ENCODE assay signal across 8 mouse cellular contexts in genomic region chr17:62881791-62882725, GRCm38 (mm10). TPM values are rescaled to one million over a fixed set of nuclear protein-coding genes. Genes with fewer than 3 reads are reported as not detected.
DNase-seq lines count a peak whose midpoint lies in the region; ATAC-seq and TF ChIP-seq lines count a peak whose summit lies in the region.

No protein-coding gene starts in this region.

- peak; percentile 46 for DNase-seq in adrenal gland, adult 8-10 months
- DNase-seq in embryo, embryonic 10.5 days (ENCODE audit: low spot score): peak; percentile 80
- peak; percentile 30 to 61 for DNase-seq in gastrocnemius, postnatal 4 days (ENCODE audit: low spot score in 2 of 2)
- DNase-seq in left cerebral cortex, postnatal 4 days: peak; percentile 63
- no peak for DNase-seq in midbrain, embryonic 10.5 days (ENCODE audit: low spot score)

- no peak for TF ChIP-seq POLR2A in small intestine, adult 2 months (IDR thresholded peaks at IDR 0.05; ENCODE audit: low read depth, low read length)

- H3K4me3 ChIP-seq in intestine, embryonic 15.5 days (replicated peaks): peak overlapping the region; percentile 85
- peak overlapping the region; percentile 86 for H3K4me3 ChIP-seq in midbrain, embryonic 10.5 days
- H3K4me3 ChIP-seq in small intestine, adult 2 months (ENCODE audit: low read depth, low read length): peak overlapping the region; percentile 63

- no peak for TF ChIP-seq CTCF in small intestine, adult 2 months (IDR thresholded peaks at IDR 0.05; ENCODE audit: extremely low read depth, insufficient read length, insufficient replicate concordance, low read depth, low read length)

- intact Hi-C loops in left cerebral cortex, postnatal 4 days (cut with DNase I): loop anchor here (5.0 to 10.0 kb wide), 2 partner anchors 227 to 325 kb away; no protein-coding TSS in a partner anchor

- ATAC-seq in intestine, embryonic 15.5 days: peak; percentile 39
- no peak for ATAC-seq in activated CD4-positive, CD25-positive, alpha-beta regulatory T cell, adult 4 months

- H3K27ac ChIP-seq in intestine, embryonic 15.5 days: peak overlapping the region; percentile 89
- peak overlapping the region; percentile 99 for H3K27ac ChIP-seq in midbrain, embryonic 10.5 days (replicated peaks)
- no peak overlapping the region for H3K27ac ChIP-seq in small intestine, adult 2 months (ENCODE audit: insufficient read depth, low read depth, low read length)

- no peaks in the 10 kb centered on the region for H3K27me3 ChIP-seq in intestine, embryonic 15.5 days (replicated peaks)
- peaks cover 32% of the 10 kb centered on the region for H3K27me3 ChIP-seq in midbrain, embryonic 10.5 days (ENCODE audit: low read depth, poor library complexity, severe bottlenecking)
- H3K27me3 ChIP-seq in small intestine, adult 2 months (ENCODE audit: control insufficient read depth, insufficient read depth, low read length): peaks cover 39% of the 10 kb centered on the region

- no peaks in the 10 kb centered on the region for H3K9me3 ChIP-seq in intestine, embryonic 15.5 days
- no peaks in the 10 kb centered on the region for H3K9me3 ChIP-seq in midbrain, embryonic 10.5 days (replicated peaks)

- H3K36me3 ChIP-seq in intestine, embryonic 15.5 days: no peaks in the 10 kb centered on the region
- H3K36me3 ChIP-seq in midbrain, embryonic 10.5 days: no peaks in the 10 kb centered on the region
- no peaks in the 10 kb centered on the region for H3K36me3 ChIP-seq in small intestine, adult 2 months (ENCODE audit: control insufficient read depth, insufficient read depth, low read length)

- peak overlapping the region; percentile 97 for H3K4me2 ChIP-seq in intestine, embryonic 15.5 days (replicated peaks)

- peak overlapping the region; percentile 77 for H3K9ac ChIP-seq in intestine, embryonic 15.5 days

- WGBS in intestine, embryonic 15.5 days: under 1% methylated on average over 58 of the region's 58 CpGs
- under 1% methylated on average over 57 of the region's 58 CpGs for WGBS in midbrain, embryonic 10.5 days
- 2% methylated on average over 58 of the region's 58 CpGs for WGBS in small intestine, adult 2 months

- 0 out of 2 replicates have a peak, but pooled peaks cover 3% of the 10 kb centered on the region for H3K4me1 ChIP-seq in intestine, embryonic 15.5 days (replicated peaks)
- peaks cover 47% of the 10 kb centered on the region for H3K4me1 ChIP-seq in midbrain, embryonic 10.5 days
- H3K4me1 ChIP-seq in small intestine, adult 2 months (ENCODE audit: control insufficient read depth, insufficient read depth, insufficient read length, low read length): peaks cover 4% of the 10 kb centered on the region; the same call in 1 of the 2 replicates

RNA-seq across cellular contexts. Expression of gene Efna5, which starts 0.9 kb away (rescaled TPM):
- total RNA-seq in adrenal gland, adult 8-10 months (2022): 10 to 100 TPM; 13.8 to 20.8 (median 16.9) TPM
- total RNA-seq in gastrocnemius, postnatal 4 days (2021): 1 to 10 TPM; 6.2 to 8.4 TPM
- polyA plus RNA-seq in intestine, embryonic 15.5 days (2015; fragmentation: Nextera tagmentation; extraction: Ambion mirVana): 25.4 and 30.3 TPM in 2 replicates
- 10 to 100 TPM; 43.8 to 49.4 TPM for total RNA-seq in left cerebral cortex, postnatal 4 days (2021)
- 58.8 and 80.0 TPM in 2 replicates for polyA plus RNA-seq in midbrain, embryonic 10.5 days (2016; fragmentation: Nextera tagmentation; extraction: Ambion mirVana)
- 0.46 and 0.80 TPM in 2 replicates for polyA plus RNA-seq in small intestine, adult 2 months (2012; rRNA removed)
- under 1 TPM in 1 of 2 experiments, not detected in 1; 0.19 TPM for polyA plus RNA-seq in activated CD4-positive, CD25-positive, alpha-beta regulatory T cell, adult 4 months (2017; shearing (Covaris generic))

Comparison
In these comparisons a context has a peak if more than half of its experiments do, and no peak if none do; other contexts are left out.
1. RNA of gene Efna5, which starts 0.9 kb away (polyA plus RNA-seq): 58.8 to 80.0 TPM in midbrain, embryonic 10.5 days and 25.4 to 30.3 TPM in intestine, embryonic 15.5 days; 0.46 to 0.80 TPM in small intestine, adult 2 months and 0.19 TPM in activated CD4-positive, CD25-positive, alpha-beta regulatory T cell, adult 4 months; every median in the first group is over 10 times any median in the second.
2. Peak in every context shown above with its lines, with median percentiles within 50 percentile points of each other: H3K4me3 ChIP-seq.